Mouse (Mus musculus) R1 (cell line): ENCODE data around the gene Bace2.

Experiments used
- DNase-seq: peaks from one replicate; pipeline ENCODE4 v3.0.0-alpha.2; 2018; ENCODE audit warnings: low read depth, low spot score

The Bace2 gene

DNA sequence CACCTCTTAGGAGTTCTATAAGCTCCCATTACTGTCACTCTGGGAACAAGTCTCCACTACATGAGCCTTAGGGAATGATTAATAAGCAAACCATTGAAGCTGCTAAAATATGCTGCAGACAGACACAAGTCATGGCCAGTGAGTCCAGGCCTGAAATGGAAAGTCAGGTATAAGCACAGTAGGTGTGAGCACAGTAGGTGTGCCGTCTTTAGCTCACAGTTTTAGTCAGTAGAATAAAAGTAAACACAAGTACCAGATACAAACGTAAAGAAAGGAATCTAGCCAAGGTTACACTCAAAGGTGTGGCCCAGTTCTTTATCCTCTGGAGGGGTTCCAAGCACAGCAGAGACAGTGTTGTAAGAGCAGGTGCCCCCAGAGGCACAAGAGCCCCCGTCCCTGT, 110.9 kb downstream of the Bace2 start:
- no peak for DNase-seq

DNA sequence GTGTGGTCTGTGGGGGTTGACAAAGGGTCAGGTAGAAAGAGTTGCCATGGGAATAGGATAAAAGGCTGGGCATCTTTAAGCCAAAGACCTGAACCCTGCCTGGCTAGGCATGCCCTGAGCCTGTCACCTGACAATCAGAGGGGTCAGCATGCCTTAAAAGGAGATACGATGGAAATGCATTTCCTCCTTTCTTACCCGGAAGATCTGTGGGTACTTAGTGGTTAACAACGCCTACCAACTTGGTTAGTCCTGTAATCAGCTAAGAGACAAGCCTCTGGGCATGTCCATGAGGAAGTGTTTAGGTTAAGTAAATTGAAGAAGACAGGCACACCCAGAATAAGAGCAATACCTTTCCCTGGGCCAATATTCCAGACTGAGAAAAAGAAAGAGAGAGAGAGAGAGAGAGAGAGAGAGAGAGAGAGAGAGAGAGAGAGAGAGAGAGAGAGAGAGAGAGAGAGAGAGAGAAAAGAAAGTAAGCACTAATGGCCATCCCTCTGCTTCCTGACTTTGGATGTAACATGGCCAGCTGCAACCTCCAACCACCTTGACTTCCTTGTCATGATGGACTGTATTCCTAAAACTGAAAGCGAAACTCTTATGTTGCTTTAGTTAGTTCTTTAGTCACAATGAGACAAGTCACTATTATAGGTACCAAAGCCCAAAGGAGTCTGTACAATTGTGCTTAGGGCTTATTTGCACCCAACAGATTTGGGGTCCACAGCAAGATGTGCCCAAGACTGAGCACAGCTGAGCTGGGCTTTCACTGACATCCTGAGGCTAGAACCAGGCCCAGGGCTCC, 111.7 kb downstream of the Bace2 start:
- DNase-seq, result no peak

DNA sequence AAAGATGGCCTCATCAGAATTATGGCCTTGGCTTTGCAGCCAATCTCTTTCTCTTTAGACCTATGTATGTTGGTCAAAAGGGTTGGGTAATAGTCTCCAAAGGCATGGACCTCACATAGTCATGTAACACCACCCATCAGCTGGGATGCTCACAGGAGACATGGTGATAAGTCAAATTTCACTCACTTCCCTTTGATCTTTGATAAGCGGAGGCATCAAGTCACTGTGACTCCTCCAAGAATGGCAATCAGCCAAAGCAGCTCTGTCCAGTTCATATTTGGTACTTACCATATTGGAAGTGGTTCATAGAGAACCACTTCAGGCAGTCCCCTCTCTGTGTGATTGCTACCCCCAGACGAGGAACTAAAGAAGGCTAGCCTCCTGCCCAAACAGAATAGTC, 118.1 kb downstream of the Bace2 start:
- no peak for DNase-seq

DNA sequence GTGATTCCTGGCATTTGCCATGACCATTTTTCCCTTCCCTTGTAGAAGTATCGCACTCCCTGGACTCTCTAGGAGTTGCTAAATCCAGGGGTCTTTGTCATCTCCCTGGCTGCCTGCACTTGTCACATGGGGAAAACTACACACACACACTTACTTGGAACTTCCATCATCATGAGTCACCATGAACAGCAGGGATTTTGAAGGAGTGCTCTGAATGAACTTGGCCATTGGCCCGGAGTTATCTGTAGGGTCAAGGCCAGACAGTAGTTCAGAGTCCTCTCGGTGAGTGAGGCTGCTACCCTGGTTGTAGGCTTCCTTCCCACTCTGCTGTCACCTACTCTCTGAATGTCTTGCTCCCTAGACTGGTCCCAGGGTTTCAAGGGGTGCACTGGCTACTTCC, 119.0 kb downstream of the Bace2 start:
- DNase-seq, result no peak

DNA sequence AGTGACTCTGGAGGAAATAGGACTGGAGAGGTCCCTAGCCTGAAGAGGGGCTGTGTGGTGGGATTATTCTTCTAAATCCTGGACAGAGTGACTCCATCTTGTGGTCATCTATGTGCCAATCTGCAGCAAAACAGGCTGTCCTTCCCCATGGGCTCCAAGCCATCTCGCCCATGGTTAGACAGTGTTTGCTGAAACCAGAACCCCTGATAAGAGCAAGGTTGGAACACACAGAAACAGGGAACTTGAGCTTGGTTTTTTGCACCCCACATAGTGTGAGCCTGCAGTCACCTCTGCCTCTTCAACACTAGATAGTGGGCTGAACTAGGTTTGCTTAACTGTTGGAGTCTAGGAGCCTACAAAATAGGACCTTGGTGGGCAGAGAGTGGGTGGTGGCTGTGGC, 120.0 kb downstream of the Bace2 start:
- no peak for DNase-seq

DNA sequence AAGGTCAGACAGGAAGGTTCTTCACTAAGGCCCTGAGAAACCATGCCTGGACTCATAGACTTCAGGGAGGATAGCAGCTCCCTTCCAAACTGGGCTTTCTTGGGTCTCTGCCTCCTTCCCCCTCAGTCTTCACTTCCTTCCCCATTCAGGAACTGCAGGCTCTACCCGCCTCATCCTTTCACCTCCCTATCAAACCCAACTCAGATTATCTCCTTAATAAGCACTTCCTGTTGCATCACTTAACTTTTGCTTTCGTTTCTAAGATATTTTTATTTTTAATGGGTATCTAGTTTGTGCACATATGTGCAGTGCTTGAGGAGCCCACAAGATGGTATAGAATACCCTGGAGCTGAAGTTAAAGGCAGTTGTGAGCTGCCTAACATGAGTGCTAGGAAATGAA, 122.1 kb downstream of the Bace2 start:
- no peak for DNase-seq

DNA sequence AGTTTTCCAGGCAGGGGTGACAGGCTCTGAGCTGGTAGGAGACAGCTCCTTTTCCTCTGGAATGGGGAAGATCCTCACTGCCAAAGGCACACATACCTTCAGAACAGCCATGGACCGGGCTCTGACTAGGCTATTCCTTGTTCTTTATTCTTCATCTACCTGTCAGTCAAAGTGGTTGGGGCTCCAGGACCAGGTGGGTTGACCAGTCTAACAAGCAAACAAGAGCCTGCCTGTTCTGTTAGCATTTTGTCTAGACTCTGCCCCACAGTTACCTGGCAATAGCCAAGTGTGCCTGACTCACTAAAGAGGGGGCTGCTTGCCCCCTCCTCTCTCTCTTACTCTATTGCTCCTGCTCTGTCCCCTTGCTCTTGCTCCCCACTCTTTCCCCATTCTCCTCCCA, 135.8 kb downstream of the Bace2 start:
- DNase-seq, result no peak
